Mouse (Mus musculus) midbrain, embryonic 11.5 days (tissue): ENCODE measurements at regions not wholly inside any gene's neighbourhood (a gene's known extent, or its start where the extent isn't known, plus 50 kb on each side); places are given as distances from the start of the nearest gene placed in this dataset.

Experiments used
- ATAC-seq: fragments of 200-750 bp; cut with Nextera tagmentation; 2 replicates; pipeline ENCODE4 v1.8.0; 2017; ENCODE audit warnings: moderate TSS enrichment, moderate library complexity; ENCODE audit not compliant: low FRiP score
- DNase-seq: peaks from one replicate; pipeline ENCODE4 v3.0.0; 2015; ENCODE audit warnings: low spot score; ENCODE audit errors: missing footprints
- H3K27ac ChIP-seq: fragments of 300-500 bp; sonication (generic); 2 replicates; pipeline ENCODE4 v1.5.1; 2014; ENCODE audit warnings: low read depth, low read length
- H3K27me3 ChIP-seq: fragments of 300-500 bp; sonication (generic); 2 replicates; pipeline ENCODE4 v1.6.1; 2014; ENCODE audit warnings: mild to moderate bottlenecking, low read length, moderate library complexity, mixed read lengths; ENCODE audit not compliant: control insufficient read depth, insufficient read depth
- H3K36me3 ChIP-seq: fragments of 300-500 bp; sonication (generic); 2 replicates; pipeline ENCODE4 v1.6.1; 2014; ENCODE audit warnings: mild to moderate bottlenecking, low read length, moderate library complexity, mixed read lengths; ENCODE audit not compliant: control insufficient read depth, insufficient read depth
- H3K4me1 ChIP-seq: fragments of 300-500 bp; sonication (generic); 2 replicates; pipeline ENCODE4 v1.6.1; 2014; ENCODE audit warnings: low read length; ENCODE audit not compliant: control insufficient read depth, insufficient read depth
- H3K4me2 ChIP-seq: fragments of 300-500 bp; sonication (generic); 2 replicates; pipeline ENCODE4 v1.6.1; 2014; ENCODE audit warnings: mild to moderate bottlenecking, moderate library complexity
- H3K4me3 ChIP-seq: fragments of 300-500 bp; sonication (generic); 2 replicates; pipeline ENCODE4 v1.5.1; 2014; ENCODE audit warnings: low read depth, low read length
- H3K9ac ChIP-seq: fragments of 300-500 bp; sonication (generic); 2 replicates; pipeline ENCODE4 v1.6.1; 2014; ENCODE audit warnings: low read length
- H3K9me3 ChIP-seq: fragments of 300-500 bp; sonication (generic); 2 replicates; pipeline ENCODE4 v1.6.1; 2016; ENCODE audit warnings: low read length; ENCODE audit not compliant: control insufficient read depth
- WGBS: fragments of 180-500 bp; shearing (Covaris S2); extraction: QIAGEN DNeasy Blood & Tissue Kit; methylation state at CpG from one replicate; pipeline ENCODE4 v1.1.7; 2014; 5-methylcytosine and 5-hydroxymethylcytosine counted together

DNA sequence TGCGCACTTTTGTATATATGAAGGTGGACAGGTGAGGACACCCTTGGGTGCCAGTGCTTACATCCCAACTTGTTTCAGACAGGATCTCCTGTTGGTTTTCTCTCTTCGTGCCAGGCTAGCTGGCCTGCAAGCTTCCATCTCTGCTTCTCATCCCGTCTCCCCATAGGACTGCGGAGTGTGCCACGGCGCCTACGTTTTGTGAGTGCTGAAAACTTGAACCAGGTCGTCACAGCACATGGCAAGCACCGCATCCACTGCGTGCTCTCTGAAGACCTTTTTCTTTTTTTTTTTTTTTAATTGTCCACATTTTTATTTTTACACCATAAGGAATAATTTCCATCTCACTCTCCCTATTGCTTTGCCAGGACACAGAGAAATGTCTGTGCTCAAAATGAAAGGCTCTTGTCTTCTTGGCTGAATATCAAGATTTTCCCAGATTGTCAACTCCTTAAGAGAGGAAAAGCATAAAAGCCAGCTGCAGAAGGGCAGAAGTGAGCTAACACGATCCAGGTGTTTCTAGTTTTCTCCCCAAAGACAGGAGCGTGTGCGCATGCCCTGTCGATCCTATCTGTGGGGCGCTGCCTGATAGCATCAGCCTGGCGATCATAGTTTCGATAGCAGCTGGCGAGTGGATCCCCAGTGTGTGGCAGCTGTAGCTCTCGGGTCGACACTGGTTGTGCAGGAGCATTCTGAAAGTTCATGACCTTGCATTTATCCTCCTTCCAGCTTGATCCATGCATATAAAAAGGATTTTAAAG is 326.4 kb upstream of the Ddhd1 start:
- no peak overlapping the region for H3K4me2 ChIP-seq
- H3K27me3 ChIP-seq = no peaks in the 10 kb centered on the region
- ATAC-seq = no peak
- 84% methylated on average over 20 of the region's 20 CpGs for WGBS
- H3K27ac ChIP-seq = no peak overlapping the region
- H3K9me3 ChIP-seq = no peaks in the 10 kb centered on the region
- H3K9ac ChIP-seq = no peak overlapping the region
- no peak for DNase-seq
- no peaks in the 10 kb centered on the region for H3K36me3 ChIP-seq
- H3K4me1 ChIP-seq = no peaks in the 10 kb centered on the region
- no peak overlapping the region for H3K4me3 ChIP-seq

DNA sequence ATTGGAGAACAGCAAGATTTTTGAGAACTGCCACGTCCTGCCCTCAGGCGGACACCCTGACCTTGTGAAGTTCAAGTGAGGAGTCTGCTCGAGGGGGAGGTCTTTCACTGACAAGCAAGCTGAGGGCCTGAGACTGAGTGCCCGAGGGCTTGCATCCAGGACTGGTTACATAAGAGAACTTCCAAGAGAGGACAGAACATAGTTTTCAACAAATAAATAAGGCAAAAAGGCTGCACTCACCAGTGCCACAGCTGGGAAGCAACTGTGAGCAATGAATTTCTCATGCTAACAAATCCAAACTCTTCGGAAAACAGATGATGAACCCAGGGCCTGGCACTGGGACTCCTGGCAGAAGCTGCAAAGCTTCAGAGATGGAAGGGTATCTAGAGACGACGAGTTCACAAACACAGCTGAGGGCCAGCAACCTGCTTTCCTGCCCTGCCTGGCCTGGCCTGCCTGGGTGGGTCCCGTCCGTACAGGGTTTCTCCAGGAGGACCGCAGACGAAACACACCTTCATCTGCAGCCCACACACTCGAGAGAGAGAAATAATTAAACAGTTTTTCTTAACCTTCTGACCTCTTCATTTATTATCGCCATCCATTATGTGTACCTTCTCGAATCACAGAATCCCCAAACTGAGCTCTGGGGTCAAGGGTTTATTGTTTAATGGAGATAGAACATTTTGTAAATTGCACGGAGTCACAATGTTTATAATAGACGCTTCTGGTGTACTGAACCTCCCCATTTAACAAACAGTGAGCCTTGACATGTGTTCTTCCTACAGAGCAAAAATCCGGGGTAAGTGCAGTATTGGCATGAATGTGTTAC is 334.3 kb upstream of the Ddhd1 start:
- WGBS = 79% methylated on average over 17 of the region's 17 CpGs
- ATAC-seq (no peak), DNase-seq (no peak)
- H3K9me3 ChIP-seq = no peaks in the 10 kb centered on the region
- no peaks in the 10 kb centered on the region for H3K36me3 ChIP-seq
- no peaks in the 10 kb centered on the region for H3K4me1 ChIP-seq
- no peak overlapping the region for H3K27ac ChIP-seq
- H3K9ac ChIP-seq = no peak overlapping the region
- H3K4me3 ChIP-seq = no peak overlapping the region
- H3K27me3 ChIP-seq = no peaks in the 10 kb centered on the region
- no peak overlapping the region for H3K4me2 ChIP-seq

DNA sequence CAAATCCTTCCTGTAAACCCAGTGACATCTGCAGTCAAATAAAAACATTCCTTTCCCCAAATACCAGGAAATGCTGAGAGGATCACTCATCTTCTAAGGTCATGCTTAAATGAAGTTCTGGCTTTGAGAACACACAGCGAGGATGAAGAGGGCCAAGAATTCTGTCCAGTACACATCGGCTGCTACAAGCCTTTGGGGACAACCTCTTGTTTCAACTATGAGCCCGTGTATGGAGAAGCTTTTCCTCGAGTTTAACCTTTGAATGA is 334.9 kb upstream of the Ddhd1 start:
- Histone ChIP-seq H3K4me1 (no peaks in the 10 kb centered on the region), H3K9ac (no peak overlapping the region), H3K27ac (no peak overlapping the region), H3K9me3 (no peaks in the 10 kb centered on the region), H3K36me3 (no peaks in the 10 kb centered on the region), H3K4me2 (no peak overlapping the region), H3K4me3 (no peak overlapping the region), H3K27me3 (no peaks in the 10 kb centered on the region)
- 63% methylated on average over 4 of the region's 4 CpGs for WGBS
- DNase-seq (no peak), ATAC-seq (no peak)

DNA sequence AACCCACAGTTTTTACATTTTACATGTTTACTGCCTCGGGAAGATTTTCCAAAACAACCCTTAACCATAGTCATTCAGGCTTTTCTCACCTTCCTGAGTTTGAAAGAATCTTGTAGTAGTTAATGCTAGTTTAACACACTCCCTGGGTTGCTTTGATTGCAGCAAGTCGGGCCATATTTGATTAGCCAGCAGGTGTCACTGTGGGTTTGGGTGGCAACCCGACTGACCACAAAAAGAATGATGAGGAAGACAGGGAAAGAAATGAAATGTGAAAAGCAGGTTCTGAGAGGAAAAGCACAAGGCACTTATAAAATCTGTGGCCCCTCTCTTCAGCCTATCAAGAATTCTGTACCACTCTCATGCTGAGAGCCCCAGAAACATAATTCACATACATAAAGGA is 335.7 kb upstream of the Ddhd1 start:
- H3K4me1 ChIP-seq = no peaks in the 10 kb centered on the region
- H3K36me3 ChIP-seq = no peaks in the 10 kb centered on the region
- ATAC-seq (no peak), DNase-seq (peak; percentile 95)
- no peak overlapping the region for H3K4me3 ChIP-seq
- H3K9me3 ChIP-seq = no peaks in the 10 kb centered on the region
- WGBS = 13% methylated on average over 3 of the region's 3 CpGs
- no peak overlapping the region for H3K4me2 ChIP-seq
- no peaks in the 10 kb centered on the region for H3K27me3 ChIP-seq
- H3K9ac ChIP-seq = no peak overlapping the region
- H3K27ac ChIP-seq = no peak overlapping the region

DNA sequence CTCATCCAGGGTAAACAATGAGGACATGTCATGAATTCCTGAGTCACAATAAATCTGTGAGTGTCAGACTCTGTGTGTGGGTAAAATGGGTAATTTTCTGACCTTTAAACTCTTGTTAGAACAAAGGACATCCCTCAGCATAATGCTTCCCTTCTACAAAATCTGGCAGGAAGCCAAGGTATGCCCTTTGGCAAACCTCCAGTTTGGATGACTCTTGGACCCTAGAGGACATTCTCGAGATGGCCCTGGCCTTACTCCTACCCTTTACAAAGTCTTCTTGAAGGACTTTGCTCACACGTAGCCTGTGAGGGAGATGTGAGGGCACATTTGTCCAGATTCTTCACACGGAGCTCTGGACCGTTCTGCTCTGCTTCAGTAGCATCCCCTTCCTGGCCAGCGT is 338.8 kb upstream of the Ddhd1 start:
- ATAC-seq (no peak), DNase-seq (no peak)
- Histone ChIP-seq H3K9me3 (no peaks in the 10 kb centered on the region), H3K9ac (no peak overlapping the region), H3K27me3 (no peaks in the 10 kb centered on the region), H3K4me2 (no peak overlapping the region), H3K27ac (no peak overlapping the region), H3K4me1 (no peaks in the 10 kb centered on the region), H3K4me3 (no peak overlapping the region), H3K36me3 (no peaks in the 10 kb centered on the region)
- WGBS = 79% methylated on average over 5 of the region's 5 CpGs

DNA sequence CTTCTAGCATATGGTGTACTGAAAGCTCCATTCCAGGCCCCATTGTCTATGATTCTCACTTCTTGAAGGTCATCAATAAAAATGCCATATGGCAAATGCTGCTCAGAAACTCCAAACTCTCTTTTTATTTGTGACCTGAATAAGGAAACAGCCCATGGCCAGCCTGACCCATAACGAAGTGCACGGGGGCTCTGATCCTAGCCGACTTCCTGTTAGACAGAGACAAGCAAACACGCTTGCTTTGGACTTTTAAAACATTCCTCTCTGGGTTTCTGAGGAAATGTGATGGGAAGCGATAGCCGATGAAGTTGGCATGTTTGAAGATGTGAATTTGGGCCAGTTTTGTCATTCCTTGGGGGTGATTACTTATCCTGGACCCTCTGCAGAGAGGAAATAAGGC is 346.1 kb upstream of the Ddhd1 start:
- no peak for ATAC-seq
- 88% methylated on average over 6 of the region's 6 CpGs for WGBS
- Histone ChIP-seq H3K4me1 (no peaks in the 10 kb centered on the region), H3K4me2 (no peak overlapping the region), H3K36me3 (no peaks in the 10 kb centered on the region), H3K9ac (no peak overlapping the region), H3K27ac (no peak overlapping the region), H3K27me3 (no peaks in the 10 kb centered on the region), H3K4me3 (no peak overlapping the region), H3K9me3 (no peaks in the 10 kb centered on the region)
- DNase-seq = no peak

DNA sequence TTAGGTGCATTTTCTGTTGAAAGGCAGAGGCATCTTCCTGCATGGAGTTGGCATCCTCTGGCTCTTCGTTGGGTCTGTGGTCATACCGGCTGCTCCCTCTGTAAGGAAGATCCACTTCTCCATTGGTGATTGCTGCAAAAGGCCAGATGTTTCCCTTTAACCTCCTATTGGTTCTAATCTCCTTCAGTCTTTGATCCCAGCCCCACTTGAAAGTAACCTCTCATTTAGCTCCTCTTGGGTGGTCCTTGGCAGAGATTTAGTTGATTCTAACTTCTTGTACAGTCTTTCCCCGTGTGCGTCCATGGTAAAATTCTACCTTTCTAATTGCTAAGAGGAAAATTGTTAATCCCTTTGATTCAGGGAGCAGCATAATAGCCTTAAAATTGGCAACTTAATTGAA is 347.4 kb upstream of the Ddhd1 start:
- no peak overlapping the region for H3K9ac ChIP-seq
- H3K27ac ChIP-seq = no peak overlapping the region
- no peak overlapping the region for H3K4me2 ChIP-seq
- H3K27me3 ChIP-seq = no peaks in the 10 kb centered on the region
- no peak for ATAC-seq
- H3K4me1 ChIP-seq = no peaks in the 10 kb centered on the region
- no peaks in the 10 kb centered on the region for H3K9me3 ChIP-seq
- H3K36me3 ChIP-seq = no peaks in the 10 kb centered on the region
- 35% methylated on average over 4 of the region's 4 CpGs for WGBS
- DNase-seq = no peak
- H3K4me3 ChIP-seq = no peak overlapping the region

DNA sequence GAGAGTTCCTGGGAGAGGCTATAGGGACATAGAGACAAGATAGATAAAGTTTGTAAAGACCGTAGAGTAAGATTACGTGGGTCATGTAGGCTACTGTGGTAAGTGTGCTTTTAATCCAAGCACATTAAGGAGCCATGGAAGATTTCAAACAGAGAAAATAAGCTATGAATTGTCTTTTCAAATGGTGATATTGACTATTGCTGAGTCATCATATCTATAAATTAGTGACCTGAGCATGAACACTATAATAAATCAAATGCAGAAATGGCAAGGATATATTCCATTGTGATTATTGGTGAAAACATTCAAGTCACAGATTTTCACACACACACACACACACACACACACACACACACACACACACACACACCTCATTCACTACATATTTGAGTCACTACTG is 355.3 kb upstream of the Ddhd1 start:
- 89% methylated on average over 2 of the region's 2 CpGs for WGBS
- Histone ChIP-seq H3K4me2 (no peak overlapping the region), H3K4me1 (no peaks in the 10 kb centered on the region), H3K36me3 (no peaks in the 10 kb centered on the region), H3K9me3 (no peaks in the 10 kb centered on the region), H3K9ac (no peak overlapping the region), H3K4me3 (no peak overlapping the region), H3K27ac (no peak overlapping the region), H3K27me3 (no peaks in the 10 kb centered on the region)
- ATAC-seq = no peak
- peak; percentile 12 for DNase-seq

DNA sequence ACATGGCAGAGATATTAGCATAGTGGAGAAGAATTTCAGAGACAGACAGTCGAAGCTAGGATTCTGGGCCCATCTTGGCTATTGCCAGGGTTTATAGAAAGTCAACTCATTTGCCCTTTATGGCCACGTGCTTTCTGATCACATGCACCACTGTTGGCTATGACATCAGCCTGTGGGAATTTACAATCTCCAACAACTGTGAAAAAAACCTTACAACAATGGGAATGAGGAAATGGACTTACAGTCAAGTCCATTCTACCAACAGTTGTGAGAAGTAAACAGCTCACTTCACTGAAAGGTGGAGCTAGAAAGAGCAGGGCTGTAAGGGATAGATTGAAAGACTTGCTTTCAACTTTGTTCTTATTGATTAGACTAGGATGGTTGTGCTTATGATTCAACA is 356.1 kb upstream of the Ddhd1 start:
- H3K4me3 ChIP-seq = no peak overlapping the region
- H3K9ac ChIP-seq = no peak overlapping the region
- WGBS = 78% methylated on average over 2 of the region's 2 CpGs
- H3K27ac ChIP-seq = no peak overlapping the region
- no peak overlapping the region for H3K4me2 ChIP-seq
- no peak for ATAC-seq
- H3K27me3 ChIP-seq = no peaks in the 10 kb centered on the region
- no peaks in the 10 kb centered on the region for H3K9me3 ChIP-seq
- no peaks in the 10 kb centered on the region for H3K36me3 ChIP-seq
- H3K4me1 ChIP-seq = no peaks in the 10 kb centered on the region
- no peak for DNase-seq
